Mouse (Mus musculus): ENCODE results near the gene Kcnma1.

Kcnma1 gene

GRCm38 (mm10) chr14:23605740-23606139 lies 408.6 kb downstream of the Kcnma1 start:
- DNase-seq (ENCODE audit: extremely low spot score, low spot score): no peak

- DNase-seq (ENCODE audit: extremely low spot score, low spot score): no peak
Observed at GRCm38 (mm10) chr14:23602937-23603336, 411.4 kb downstream of the Kcnma1 start.

- no peak for DNase-seq (ENCODE audit: extremely low spot score, low spot score)
Observed at GRCm38 (mm10) chr14:23602054-23602453, 412.2 kb downstream of the Kcnma1 start.

- DNase-seq (ENCODE audit: extremely low spot score, low spot score): no peak
Observed at GRCm38 (mm10) chr14:23594629-23595028, 419.7 kb downstream of the Kcnma1 start.

GRCm38 (mm10) chr14:23592826-23593447 lies 421.4 kb downstream of the Kcnma1 start:
- DNase-seq (ENCODE audit: extremely low spot score, low spot score): peak; percentile 17

- no peak for DNase-seq (ENCODE audit: extremely low spot score, low spot score)
Observed at GRCm38 (mm10) chr14:23589744-23590481, 424.4 kb downstream of the Kcnma1 start.

GRCm38 (mm10) chr14:23587451-23587850 lies 426.8 kb downstream of the Kcnma1 start:
- no peak for DNase-seq (ENCODE audit: extremely low spot score, low spot score)

- DNase-seq (ENCODE audit: extremely low spot score, low spot score): peak; percentile 31
Observed at GRCm38 (mm10) chr14:23583235-23583634, 431.1 kb downstream of the Kcnma1 start.

- DNase-seq (ENCODE audit: extremely low spot score, low spot score): no peak
Observed at GRCm38 (mm10) chr14:23581282-23581681, 433.0 kb downstream of the Kcnma1 start.

GRCm38 (mm10) chr14:23575951-23576350 lies 438.3 kb downstream of the Kcnma1 start:
- DNase-seq (ENCODE audit: extremely low spot score, low spot score): peak; percentile 31

GRCm38 (mm10) chr14:23574136-23574535 lies 440.2 kb downstream of the Kcnma1 start:
- no peak for DNase-seq (ENCODE audit: extremely low spot score, low spot score)

GRCm38 (mm10) chr14:23573385-23573784 lies 440.9 kb downstream of the Kcnma1 start:
- DNase-seq (ENCODE audit: extremely low spot score, low spot score): no peak

- DNase-seq (ENCODE audit: extremely low spot score, low spot score): no peak
Observed at GRCm38 (mm10) chr14:23572778-23573177, 441.5 kb downstream of the Kcnma1 start.

- DNase-seq (ENCODE audit: extremely low spot score, low spot score): no peak
Observed at GRCm38 (mm10) chr14:23570251-23570650, 444.0 kb downstream of the Kcnma1 start.

GRCm38 (mm10) chr14:23565931-23566330 lies 448.4 kb downstream of the Kcnma1 start:
- no peak for DNase-seq (ENCODE audit: extremely low spot score, low spot score)

- no peak for DNase-seq (ENCODE audit: extremely low spot score, low spot score)
Observed at GRCm38 (mm10) chr14:23564474-23564873, 449.8 kb downstream of the Kcnma1 start.

GRCm38 (mm10) chr14:23563180-23563579 lies 451.1 kb downstream of the Kcnma1 start:
- no peak for DNase-seq (ENCODE audit: extremely low spot score, low spot score)

GRCm38 (mm10) chr14:23555647-23556046 lies 458.6 kb downstream of the Kcnma1 start:
- DNase-seq (ENCODE audit: extremely low spot score, low spot score): no peak

- DNase-seq (ENCODE audit: extremely low spot score, low spot score): no peak
Observed at GRCm38 (mm10) chr14:23552252-23552974, 461.9 kb downstream of the Kcnma1 start.

GRCm38 (mm10) chr14:23550467-23550866 lies 463.8 kb downstream of the Kcnma1 start:
- no peak for DNase-seq (ENCODE audit: extremely low spot score, low spot score)

GRCm38 (mm10) chr14:23542131-23542530 lies 472.2 kb downstream of the Kcnma1 start:
- no peak for DNase-seq (ENCODE audit: extremely low spot score, low spot score)

GRCm38 (mm10) chr14:23539621-23540020 lies 474.7 kb downstream of the Kcnma1 start:
- no peak for DNase-seq (ENCODE audit: extremely low spot score, low spot score)
